Mouse (Mus musculus): ENCODE results near the gene Tbc1d7. TPM values are rescaled to one million over a fixed set of nuclear protein-coding genes. Genes with fewer than 3 reads are reported as not detected.

Gene Tbc1d7
- polyA plus RNA-seq, 1 experiment from 2014 or later = 45.0 TPM

DNA sequence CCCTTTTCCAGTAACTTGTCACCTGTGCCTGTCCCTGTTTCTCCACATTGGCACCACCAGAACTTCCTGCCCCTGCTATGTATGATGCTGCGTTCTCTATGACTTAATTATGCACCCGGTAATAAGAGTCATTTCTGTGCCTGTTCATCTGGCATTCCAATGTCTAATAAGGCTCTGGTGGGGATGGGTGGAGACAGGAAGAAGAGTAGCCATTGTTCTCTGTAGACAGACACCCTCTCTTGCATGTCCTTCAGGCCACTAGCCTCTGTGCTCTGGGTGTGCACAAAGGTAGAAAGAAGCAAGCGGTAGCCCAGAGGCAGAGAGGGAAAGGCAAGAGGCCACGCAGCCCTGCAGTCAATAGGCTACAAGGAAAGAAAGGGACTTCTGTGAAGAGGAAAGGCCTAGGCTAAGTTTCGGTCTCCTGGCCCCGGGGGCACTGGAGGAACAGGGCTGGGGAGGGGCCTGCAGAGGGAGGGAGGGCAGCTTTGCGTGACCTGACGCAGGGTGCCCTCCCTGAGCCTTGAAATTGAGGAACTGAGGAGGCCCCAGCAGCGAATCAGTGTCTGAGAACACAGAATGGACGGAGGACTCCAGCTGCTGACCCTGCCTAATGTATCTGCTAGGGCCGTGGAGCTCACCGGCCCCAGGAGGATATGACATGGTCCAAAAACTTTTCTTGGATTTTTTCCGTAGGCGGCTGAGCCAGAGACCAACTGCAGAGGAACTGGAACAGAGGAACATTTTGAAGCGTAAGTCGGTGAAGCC, 48.8 kb downstream of the Tbc1d7 start:
- no peak for ATAC-seq (replicated peaks; ENCODE audit: low FRiP score, low TSS enrichment, low read depth)

DNA sequence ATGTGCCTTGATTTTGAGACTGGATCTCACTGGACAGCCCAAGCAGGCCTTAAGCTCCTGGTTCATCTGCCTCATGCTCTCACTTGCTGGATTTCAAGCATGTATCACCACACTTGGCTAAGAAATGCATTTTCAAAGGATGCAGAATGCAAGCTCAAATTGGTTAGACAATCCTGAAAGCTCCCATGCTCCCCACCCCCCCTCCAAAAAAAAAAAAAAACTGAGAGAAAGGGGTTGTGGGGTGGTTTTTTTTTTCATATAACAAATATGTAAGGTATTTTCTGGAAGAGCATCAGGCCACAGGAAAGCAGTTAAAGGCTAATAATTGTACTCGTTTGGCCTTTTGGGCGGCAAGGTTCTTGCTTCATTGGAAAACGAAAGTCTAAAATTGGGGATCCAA, 58.2 kb downstream of the Tbc1d7 start:
- DNase-seq (ENCODE audit: low spot score) (no peak), ATAC-seq (replicated peaks; ENCODE audit: low FRiP score, low TSS enrichment, low read depth) (no peak)
- Histone ChIP-seq H3K27me3 (replicated peaks; ENCODE audit: control insufficient read depth, insufficient read depth, low read length) (no peaks in the 10 kb centered on the region), H3K36me3 (ENCODE audit: control insufficient read depth, insufficient read depth, low read length) (no peaks in the 10 kb centered on the region), H3K9me3 (ENCODE audit: control insufficient read depth, low read length) (no peaks in the 10 kb centered on the region), H3K4me2 (ENCODE audit: low read length) (no peak overlapping the region), H3K27ac (ENCODE audit: low read depth) (no peak overlapping the region), H3K4me3 (ENCODE audit: low read depth, low read length) (no peak overlapping the region), H3K9ac (ENCODE audit: low read length) (no peak overlapping the region), H3K4me1 (replicated peaks; ENCODE audit: control insufficient read depth, insufficient read depth, low read length) (no peaks in the 10 kb centered on the region)
- 93% methylated on average over 3 of the region's 3 CpGs for WGBS

More for the DNA sequence above, 48.8 kb downstream of the Tbc1d7 start:
- H3K9me3 ChIP-seq (ENCODE audit: control insufficient read depth, low read length) = no peaks in the 10 kb centered on the region
- H3K4me3 ChIP-seq (ENCODE audit: low read depth, low read length) = no peak overlapping the region
- peaks cover 11% of the 10 kb centered on the region for H3K4me1 ChIP-seq (replicated peaks; ENCODE audit: control insufficient read depth, insufficient read depth, low read length)
- no peak overlapping the region; the same call in 1 of the 2 replicates for H3K27ac ChIP-seq (ENCODE audit: low read depth)
- WGBS = 72% methylated on average over 16 of the region's 16 CpGs
- no peak for DNase-seq (ENCODE audit: low spot score)
- H3K4me2 ChIP-seq (ENCODE audit: low read length) = peak overlapping the region; percentile 7; the same call in 1 of the 2 replicates
- H3K9ac ChIP-seq (ENCODE audit: low read length) = no peak overlapping the region
- H3K27me3 ChIP-seq (replicated peaks; ENCODE audit: control insufficient read depth, insufficient read depth, low read length) = no peaks in the 10 kb centered on the region
- H3K36me3 ChIP-seq (ENCODE audit: control insufficient read depth, insufficient read depth, low read length) = no peaks in the 10 kb centered on the region

DNA sequence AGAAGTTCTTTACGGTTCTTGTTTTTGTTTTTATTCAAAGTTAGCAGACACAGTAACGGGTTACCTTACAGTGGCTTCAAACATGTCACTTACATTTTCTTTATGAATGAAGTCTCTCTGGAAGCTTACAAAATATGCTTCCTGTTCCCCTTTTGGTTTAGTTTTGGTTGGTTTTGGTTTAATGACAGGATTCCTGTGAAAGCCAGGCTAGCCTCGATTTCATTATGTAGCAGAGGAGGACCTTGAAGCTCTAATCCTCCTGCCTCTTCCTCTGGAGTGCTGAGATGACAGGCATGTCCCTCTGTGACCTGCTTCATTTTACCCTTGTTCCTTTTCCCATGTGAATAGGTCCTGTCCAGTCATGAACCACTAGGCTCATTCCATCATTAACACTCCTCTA, 58.6 kb downstream of the Tbc1d7 start:
- no peaks in the 10 kb centered on the region for H3K27me3 ChIP-seq (replicated peaks; ENCODE audit: control insufficient read depth, insufficient read depth, low read length)
- no peaks in the 10 kb centered on the region for H3K36me3 ChIP-seq (ENCODE audit: control insufficient read depth, insufficient read depth, low read length)
- DNase-seq (ENCODE audit: low spot score) = no peak
- WGBS = 83% methylated on average over 3 of the region's 3 CpGs
- no peak overlapping the region for H3K4me2 ChIP-seq (ENCODE audit: low read length)
- no peak for ATAC-seq (replicated peaks; ENCODE audit: low FRiP score, low TSS enrichment, low read depth)
- H3K4me3 ChIP-seq (ENCODE audit: low read depth, low read length) = no peak overlapping the region
- no peak overlapping the region for H3K9ac ChIP-seq (ENCODE audit: low read length)
- H3K4me1 ChIP-seq (replicated peaks; ENCODE audit: control insufficient read depth, insufficient read depth, low read length) = no peaks in the 10 kb centered on the region
- no peaks in the 10 kb centered on the region for H3K9me3 ChIP-seq (ENCODE audit: control insufficient read depth, low read length)
- no peak overlapping the region for H3K27ac ChIP-seq (ENCODE audit: low read depth)

- no peaks in the 10 kb centered on the region for H3K4me1 ChIP-seq (replicated peaks; ENCODE audit: control insufficient read depth, insufficient read depth, low read length)
- H3K27ac ChIP-seq (ENCODE audit: low read depth) = no peak overlapping the region
- DNase-seq (ENCODE audit: low spot score) (no peak), ATAC-seq (replicated peaks; ENCODE audit: low FRiP score, low TSS enrichment, low read depth) (no peak)
- WGBS = 71% methylated on average over 7 of the region's 7 CpGs
- no peaks in the 10 kb centered on the region for H3K36me3 ChIP-seq (ENCODE audit: control insufficient read depth, insufficient read depth, low read length)
- no peaks in the 10 kb centered on the region for H3K27me3 ChIP-seq (replicated peaks; ENCODE audit: control insufficient read depth, insufficient read depth, low read length)
- no peak overlapping the region for H3K4me3 ChIP-seq (ENCODE audit: low read depth, low read length)
- no peak overlapping the region for H3K4me2 ChIP-seq (ENCODE audit: low read length)
- no peaks in the 10 kb centered on the region for H3K9me3 ChIP-seq (ENCODE audit: control insufficient read depth, low read length)
- H3K9ac ChIP-seq (ENCODE audit: low read length) = no peak overlapping the region
Observed at GRCm38 (mm10) chr13:43112280-43112679, 59.0 kb downstream of the Tbc1d7 start.

GRCm38 (mm10) chr13:43104496-43104895, 66.8 kb downstream of the Tbc1d7 start:
- Histone ChIP-seq H3K4me1 (replicated peaks; ENCODE audit: control insufficient read depth, insufficient read depth, low read length) (no peaks in the 10 kb centered on the region), H3K27me3 (replicated peaks; ENCODE audit: control insufficient read depth, insufficient read depth, low read length) (no peaks in the 10 kb centered on the region), H3K9me3 (ENCODE audit: control insufficient read depth, low read length) (peaks cover 5% of the 10 kb centered on the region; the same call in 1 of the 2 replicates), H3K4me3 (ENCODE audit: low read depth, low read length) (no peak overlapping the region), H3K36me3 (ENCODE audit: control insufficient read depth, insufficient read depth, low read length) (no peaks in the 10 kb centered on the region), H3K4me2 (ENCODE audit: low read length) (no peak overlapping the region), H3K9ac (ENCODE audit: low read length) (no peak overlapping the region), H3K27ac (ENCODE audit: low read depth) (no peak overlapping the region)
- WGBS = 96% methylated on average over 9 of the region's 9 CpGs
- ATAC-seq (replicated peaks; ENCODE audit: low FRiP score, low TSS enrichment, low read depth) (no peak), DNase-seq (ENCODE audit: low spot score) (no peak)

- H3K9me3 ChIP-seq (ENCODE audit: control insufficient read depth, low read length) = peaks cover 5% of the 10 kb centered on the region; the same call in 1 of the 2 replicates
- H3K4me3 ChIP-seq (ENCODE audit: low read depth, low read length) = no peak overlapping the region
- no peak overlapping the region for H3K27ac ChIP-seq (ENCODE audit: low read depth)
- H3K36me3 ChIP-seq (ENCODE audit: control insufficient read depth, insufficient read depth, low read length) = no peaks in the 10 kb centered on the region
- no peak overlapping the region for H3K4me2 ChIP-seq (ENCODE audit: low read length)
- ATAC-seq (replicated peaks; ENCODE audit: low FRiP score, low TSS enrichment, low read depth) (no peak), DNase-seq (ENCODE audit: low spot score) (no peak)
- H3K9ac ChIP-seq (ENCODE audit: low read length) = no peak overlapping the region
- WGBS = 73% methylated on average over 7 of the region's 7 CpGs
- no peaks in the 10 kb centered on the region for H3K27me3 ChIP-seq (replicated peaks; ENCODE audit: control insufficient read depth, insufficient read depth, low read length)
- H3K4me1 ChIP-seq (replicated peaks; ENCODE audit: control insufficient read depth, insufficient read depth, low read length) = no peaks in the 10 kb centered on the region
Observed at GRCm38 (mm10) chr13:43102943-43103342, 68.4 kb downstream of the Tbc1d7 start.

Other genes starting within 250 kb of the Tbc1d7 start
- gene Gfod1, start 132.7 kb upstream of the Tbc1d7 start, polyA plus RNA-seq (2014; fragmentation: Nextera tagmentation; extraction: Ambion mirVana) = 0.18 and 0.47 TPM in 2 replicates
- 16.8 and 20.7 TPM in 2 replicates for gene Sirt5, start 194.0 kb upstream of the Tbc1d7 start, polyA plus RNA-seq (2014; fragmentation: Nextera tagmentation; extraction: Ambion mirVana)
- gene Nol7, start 226.9 kb upstream of the Tbc1d7 start, polyA plus RNA-seq (2014; fragmentation: Nextera tagmentation; extraction: Ambion mirVana) = 136 and 146 TPM in 2 replicates

All from intestine, embryonic 14.5 days (tissue).